Mouse (Mus musculus) lung, embryonic 14.5 days (tissue): ENCODE data around the gene Bag5. TPM values are rescaled to one million over a fixed set of nuclear protein-coding genes. Genes with fewer than 3 reads are reported as not detected.

ENCODE experiments used
- ATAC-seq: fragments of 200-750 bp; cut with Nextera tagmentation; 2 replicates; pipeline ENCODE4 v1.8.0; 2017; ENCODE audit warnings: mild to moderate bottlenecking, moderate TSS enrichment, moderate library complexity; ENCODE audit not compliant: insufficient read depth
- DNase-seq: peaks from one replicate; pipeline ENCODE4 v3.0.0-alpha.2; 2015
- H3K27ac ChIP-seq: fragments of 300-500 bp; sonication (generic); 2 replicates; pipeline ENCODE4 v1.5.1; 2014; ENCODE audit warnings: low read depth, mild to moderate bottlenecking, moderate library complexity
- H3K27me3 ChIP-seq: fragments of 300-500 bp; sonication (generic); 2 replicates; pipeline ENCODE4 v1.6.1; 2014; ENCODE audit warnings: low read length, control low read depth; ENCODE audit not compliant: insufficient read depth
- H3K36me3 ChIP-seq: fragments of 300-500 bp; sonication (generic); 2 replicates; pipeline ENCODE4 v1.6.1; 2014; ENCODE audit warnings: control low read depth; ENCODE audit not compliant: insufficient read depth
- H3K4me1 ChIP-seq: fragments of 300-500 bp; sonication (generic); 2 replicates; pipeline ENCODE4 v1.6.1; 2014; ENCODE audit warnings: antibody characterized with exemption, control low read depth; ENCODE audit not compliant: insufficient read depth
- H3K4me2 ChIP-seq: fragments of 300-500 bp; sonication (generic); 2 replicates; pipeline ENCODE4 v1.6.1; 2014; ENCODE audit warnings: mild to moderate bottlenecking
- H3K4me3 ChIP-seq: fragments of 300-500 bp; sonication (generic); 2 replicates; pipeline ENCODE4 v1.5.1; 2014; ENCODE audit warnings: low read depth, low read length
- H3K9ac ChIP-seq: fragments of 300-500 bp; sonication (generic); 2 replicates; pipeline ENCODE4 v1.6.1; 2014
- H3K9me3 ChIP-seq: fragments of 300-500 bp; sonication (generic); 2 replicates; pipeline ENCODE4 v1.6.1; 2016; ENCODE audit warnings: low read depth, low read length, control low read depth
- CTCF ChIP-seq: IDR thresholded peaks from 2 replicates; pipeline ENCODE4 v1.5.1; 2016; ENCODE audit warnings: antibody characterized with exemption, low read depth
- WGBS: fragments of 180-500 bp; shearing (Covaris S2); extraction: QIAGEN DNeasy Blood & Tissue Kit; methylation state at CpG from one replicate; pipeline ENCODE4 v1.1.7; 2014; 5-methylcytosine and 5-hydroxymethylcytosine counted together
- polyA plus RNA-seq: library from polyadenylated mRNA; unstranded; fragments of >200 nt; fragmentation: Nextera tagmentation; extraction: Ambion mirVana; gene quantifications from 2 replicates; pipeline ENCODE4 v1.2.1, GENCODE M21; 2014

Bag5 gene
- polyA plus RNA-seq, 1 experiment from 2014 or later = 53.2 TPM

GRCm38 (mm10) chr12:111681305-111681704 is 31.8 kb downstream of the Bag5 start:
- H3K9ac ChIP-seq = no peak overlapping the region
- ATAC-seq (no peak), DNase-seq (peak; percentile 46)
- 0 out of 2 replicates have a peak, but pooled peaks cover 4% of the 10 kb centered on the region for H3K4me1 ChIP-seq
- H3K4me3 ChIP-seq = no peak overlapping the region
- WGBS = 67% methylated on average over 8 of the region's 8 CpGs
- no peaks in the 10 kb centered on the region for H3K9me3 ChIP-seq
- H3K27ac ChIP-seq = peak overlapping the region; percentile 69
- no peak overlapping the region for H3K4me2 ChIP-seq
- peaks cover 34% of the 10 kb centered on the region; the same call in 1 of the 2 replicates for H3K36me3 ChIP-seq
- H3K27me3 ChIP-seq = no peaks in the 10 kb centered on the region
- TF ChIP-seq CTCF = no peak

GRCm38 (mm10) chr12:111680661-111681060 is 32.4 kb downstream of the Bag5 start:
- DNase-seq = no peak
- TF ChIP-seq CTCF = no peak
- H3K36me3 ChIP-seq = peaks cover 34% of the 10 kb centered on the region; the same call in 1 of the 2 replicates
- H3K9ac ChIP-seq = no peak overlapping the region
- ATAC-seq = no peak
- no peaks in the 10 kb centered on the region for H3K9me3 ChIP-seq
- H3K4me2 ChIP-seq = no peak overlapping the region
- no peak overlapping the region for H3K4me3 ChIP-seq
- H3K4me1 ChIP-seq = 0 out of 2 replicates have a peak, but pooled peaks cover 4% of the 10 kb centered on the region
- no peak overlapping the region; the same call in 1 of the 2 replicates for H3K27ac ChIP-seq
- H3K27me3 ChIP-seq = no peaks in the 10 kb centered on the region
- WGBS = 89% methylated on average over 13 of the region's 13 CpGs

GRCm38 (mm10) chr12:111678997-111679396 is 34.1 kb downstream of the Bag5 start:
- 0 out of 2 replicates have a peak, but pooled peaks cover 3% of the 10 kb centered on the region for H3K27me3 ChIP-seq
- DNase-seq (no peak), ATAC-seq (no peak)
- H3K36me3 ChIP-seq = peaks cover 29% of the 10 kb centered on the region; the same call in 1 of the 2 replicates
- H3K9me3 ChIP-seq = no peaks in the 10 kb centered on the region
- peak overlapping the region; percentile 76; the same call in 1 of the 2 replicates for H3K9ac ChIP-seq
- no peak overlapping the region for H3K27ac ChIP-seq
- H3K4me1 ChIP-seq = 0 out of 2 replicates have a peak, but pooled peaks cover 4% of the 10 kb centered on the region
- 47% methylated on average over 7 of the region's 7 CpGs for WGBS
- peak overlapping the region; percentile 88 for H3K4me2 ChIP-seq
- no peak for TF ChIP-seq CTCF
- H3K4me3 ChIP-seq = peak overlapping the region; percentile 66

GRCm38 (mm10) chr12:111678670-111678933 is 34.5 kb downstream of the Bag5 start:
- WGBS = 3% methylated on average over 13 of the region's 13 CpGs

GRCm38 (mm10) chr12:111677882-111678669 is 35.0 kb downstream of the Bag5 start, which contains the start of gene Trmt61a:
Trmt61a (plus strand) TSS chr12:111678105.
- ATAC-seq (peak; percentile 87), DNase-seq (peak; percentile 99)
- Histone ChIP-seq H3K36me3 (peaks cover 24% of the 10 kb centered on the region; the same call in 1 of the 2 replicates), H3K9me3 (no peaks in the 10 kb centered on the region), H3K27ac (peak within 1 kb of the TSS; percentile 92), H3K4me1 (0 out of 2 replicates have a peak, but pooled peaks cover 4% of the 10 kb centered on the region), H3K9ac (peak within 1 kb of the TSS; percentile 76), H3K27me3 (peaks cover 10% of the 10 kb centered on the region; the same call in 1 of the 2 replicates), H3K4me3 (peak within 1 kb of the TSS; percentile 66), H3K4me2 (peak within 1 kb of the TSS; percentile 88)
- no peak for TF ChIP-seq CTCF
- under 1% methylated on average over 51 of the region's 51 CpGs for WGBS

More at GRCm38 (mm10) chr12:111678670-111678933, 34.5 kb downstream of the Bag5 start:
- ATAC-seq = no peak
- no peak overlapping the region for H3K27ac ChIP-seq
- no peaks in the 10 kb centered on the region for H3K9me3 ChIP-seq
- peaks cover 25% of the 10 kb centered on the region; the same call in 1 of the 2 replicates for H3K36me3 ChIP-seq
- DNase-seq = no peak
- TF ChIP-seq CTCF = no peak
- H3K27me3 ChIP-seq = peaks cover 5% of the 10 kb centered on the region; the same call in 1 of the 2 replicates
- peak overlapping the region; percentile 88 for H3K4me2 ChIP-seq
- H3K4me1 ChIP-seq = 0 out of 2 replicates have a peak, but pooled peaks cover 4% of the 10 kb centered on the region
- peak overlapping the region; percentile 76 for H3K9ac ChIP-seq
- peak overlapping the region; percentile 66 for H3K4me3 ChIP-seq

- Histone ChIP-seq H3K36me3 (peaks cover 21% of the 10 kb centered on the region; the same call in 1 of the 2 replicates), H3K9me3 (no peaks in the 10 kb centered on the region), H3K4me3 (peak overlapping the region; percentile 66), H3K4me1 (peaks cover 7% of the 10 kb centered on the region), H3K27ac (peak overlapping the region; percentile 92), H3K27me3 (peaks cover 17% of the 10 kb centered on the region), H3K9ac (peak overlapping the region; percentile 76), H3K4me2 (peak overlapping the region; percentile 88)
- ATAC-seq (peak; percentile 12; the same call in 1 of the 2 replicates), DNase-seq (no peak)
- 19% methylated on average over 5 of the region's 5 CpGs for WGBS
- no peak for TF ChIP-seq CTCF
These were observed 35.6 kb downstream of the Bag5 start for GRCm38 (mm10) chr12:111677421-111677820.
